Mouse (Mus musculus) lung, adult 2 months (tissue): Measurements from ENCODE around the gene Tecr.

Experiments
- CTCF ChIP-seq: fragments of 200-500 bp; IDR thresholded peaks from 2 replicates; pipeline ENCODE4 v1.5.1; 2011; ENCODE audit warnings: mild to moderate bottlenecking, low read length, control low read depth; ENCODE audit not compliant: insufficient read depth
- POLR2A ChIP-seq: fragments of 200-500 bp; IDR thresholded peaks from 2 replicates; pipeline ENCODE4 v1.6.1; 2011; ENCODE audit warnings: low read depth, mild to moderate bottlenecking, control low read depth, low read length, borderline replicate concordance; ENCODE audit errors: extremely low read depth

- TF ChIP-seq CTCF (no peak), POLR2A (no peak)
These were observed 5.9 kb upstream of the Tecr start for GRCm38 (mm10) chr8:83613695-83614094.
